Mouse (Mus musculus): ENCODE measurements around the gene Akr1c19.
"Not testable (repeated sequence)": the region's sequence is repeated elsewhere in the genome, so short reads cannot be mapped to it uniquely, and the experiment has no call there.

The Akr1c19 gene

GRCm38 (mm10) chr13:4228441-4228840, at the start of gene Akr1c19:
Gene Akr1c19, plus strand, starts transcription at chr13:4228700.
- no peak for DNase-seq (ENCODE audit: low spot score in 2 of 2)

- not testable (repeated sequence) for DNase-seq (ENCODE audit: low spot score in 2 of 2)
Measured at GRCm38 (mm10) chr13:4181321-4181720, 47.2 kb upstream of the Akr1c19 start.

- DNase-seq (ENCODE audit: low spot score in 2 of 2), result no peak
Measured at GRCm38 (mm10) chr13:4183116-4183515, 45.4 kb upstream of the Akr1c19 start.

GRCm38 (mm10) chr13:4186641-4187411, 41.7 kb upstream of the Akr1c19 start:
- not testable (repeated sequence) for DNase-seq (ENCODE audit: low spot score in 2 of 2)

- no peak for DNase-seq (ENCODE audit: low spot score in 2 of 2)
Measured at GRCm38 (mm10) chr13:4188174-4188573, 40.3 kb upstream of the Akr1c19 start.

GRCm38 (mm10) chr13:4190904-4191303, 37.6 kb upstream of the Akr1c19 start, which contains the start of gene Akr1c13:
Gene Akr1c13, plus strand, starts transcription at chr13:4191150.
- DNase-seq (ENCODE audit: low spot score in 2 of 2), result no peak

GRCm38 (mm10) chr13:4192511-4192910, 36.0 kb upstream of the Akr1c19 start:
- DNase-seq (ENCODE audit: low spot score in 2 of 2), result no peak

- no peak for DNase-seq (ENCODE audit: low spot score in 2 of 2)
Measured at GRCm38 (mm10) chr13:4206147-4206903, 22.2 kb upstream of the Akr1c19 start.

- no peak for DNase-seq (ENCODE audit: low spot score in 2 of 2)
Measured at GRCm38 (mm10) chr13:4211560-4212299, 16.8 kb upstream of the Akr1c19 start.

GRCm38 (mm10) chr13:4212309-4212708, 16.2 kb upstream of the Akr1c19 start:
- DNase-seq (ENCODE audit: low spot score in 2 of 2), result no peak

GRCm38 (mm10) chr13:4215496-4215895, 13.0 kb upstream of the Akr1c19 start:
- not testable (repeated sequence) for DNase-seq (ENCODE audit: low spot score in 2 of 2)

GRCm38 (mm10) chr13:4230841-4231623, 2.5 kb downstream of the Akr1c19 start:
- no peak for DNase-seq (ENCODE audit: low spot score in 2 of 2)

GRCm38 (mm10) chr13:4233135-4233534, 4.6 kb downstream of the Akr1c19 start:
- DNase-seq (ENCODE audit: low spot score in 2 of 2), result no peak

- DNase-seq (ENCODE audit: low spot score in 2 of 2), result no peak
Measured at GRCm38 (mm10) chr13:4233536-4234172, 5.2 kb downstream of the Akr1c19 start.

- DNase-seq (ENCODE audit: low spot score in 2 of 2), result no peak
Measured at GRCm38 (mm10) chr13:4244861-4245559, 16.5 kb downstream of the Akr1c19 start.

GRCm38 (mm10) chr13:4249347-4249746, 20.8 kb downstream of the Akr1c19 start:
- DNase-seq (ENCODE audit: low spot score in 2 of 2), result no peak

GRCm38 (mm10) chr13:4256894-4257293, 28.4 kb downstream of the Akr1c19 start:
- not testable (repeated sequence) for DNase-seq (ENCODE audit: low spot score in 2 of 2)

GRCm38 (mm10) chr13:4257349-4257748, 28.8 kb downstream of the Akr1c19 start:
- no peak for DNase-seq (ENCODE audit: low spot score in 2 of 2)

- DNase-seq (ENCODE audit: low spot score in 2 of 2), result no peak
Measured at GRCm38 (mm10) chr13:4264612-4265011, 36.1 kb downstream of the Akr1c19 start.

- DNase-seq (ENCODE audit: low spot score in 2 of 2), result no peak
Measured at GRCm38 (mm10) chr13:4265047-4265446, 36.5 kb downstream of the Akr1c19 start.

All from right cerebral cortex, postnatal 36 days (tissue).